Comparison of ENCODE assay signal across 8 mouse cellular contexts in the genomic region with DNA sequence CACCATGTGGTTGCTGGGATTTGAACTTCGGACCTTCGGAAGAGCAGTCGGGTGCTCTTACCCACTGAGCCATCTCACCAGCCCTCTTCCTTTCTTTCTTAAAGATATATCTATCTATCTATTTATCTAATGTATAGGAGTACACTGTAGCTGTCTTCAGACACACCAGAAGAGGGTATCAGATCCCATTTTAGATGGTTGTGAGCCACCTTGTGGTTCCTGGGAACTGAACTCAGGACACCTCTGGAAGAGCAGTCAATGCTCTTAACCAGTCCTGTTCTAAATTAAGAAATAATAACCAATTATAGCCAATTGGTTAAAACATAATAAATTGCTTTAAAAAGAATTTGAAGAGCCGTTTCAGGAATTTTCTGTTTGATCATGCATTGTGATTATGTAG. TPM values are rescaled to one million over a fixed set of nuclear protein-coding genes. Genes with fewer than 3 reads are reported as not detected.
A peak's percentile ranks its signal among the peaks of the same experiment; 100 is the strongest.
DNase-seq lines count a peak whose midpoint lies in the region; ATAC-seq and TF ChIP-seq lines count a peak whose summit lies in the region.

No protein-coding gene starts in this region.

- no peak overlapping the region for H3K27ac ChIP-seq in kidney, postnatal 0 days
- no peak overlapping the region for H3K27ac ChIP-seq in kidney, adult 2 months (ENCODE audit: insufficient read depth, low read depth, low read length)
- H3K27ac ChIP-seq in embryonic facial prominence, embryonic 13.5 days: no peak overlapping the region
- no peak overlapping the region for H3K27ac ChIP-seq in intestine, embryonic 15.5 days

- peak overlapping the region; percentile 70 for H3K4me2 ChIP-seq in kidney, postnatal 0 days (ENCODE audit: low read length)
- H3K4me2 ChIP-seq in embryonic facial prominence, embryonic 13.5 days: peak overlapping the region; percentile 66
- peak overlapping the region; percentile 61 for H3K4me2 ChIP-seq in intestine, embryonic 15.5 days (replicated peaks)
- peak overlapping the region; percentile 81 for H3K4me2 ChIP-seq in myocyte (ENCODE audit: low read depth)

- no peaks in the 10 kb centered on the region for H3K27me3 ChIP-seq in kidney, postnatal 0 days (ENCODE audit: insufficient read depth, low read length)
- no peaks in the 10 kb centered on the region for H3K27me3 ChIP-seq in kidney, adult 2 months (replicated peaks; ENCODE audit: control insufficient read depth, insufficient read depth, low read length)
- no peaks in the 10 kb centered on the region for H3K27me3 ChIP-seq in embryonic facial prominence, embryonic 13.5 days
- no peaks in the 10 kb centered on the region for H3K27me3 ChIP-seq in intestine, embryonic 15.5 days (replicated peaks)
- H3K27me3 ChIP-seq in myocyte (ENCODE audit: control insufficient read depth, insufficient read depth, insufficient read length): no peaks in the 10 kb centered on the region

- no peak for TF ChIP-seq POLR2A in kidney, adult 2 months (IDR thresholded peaks at IDR 0.05; ENCODE audit: low read depth, low read length)
- no peak for TF ChIP-seq POLR2A in myocyte (IDR thresholded peaks at IDR 0.05; ENCODE audit: insufficient read length, low read depth)

- H3K36me3 ChIP-seq in kidney, postnatal 0 days (ENCODE audit: insufficient read depth, low read length): no peaks in the 10 kb centered on the region
- no peaks in the 10 kb centered on the region for H3K36me3 ChIP-seq in kidney, adult 2 months (ENCODE audit: control insufficient read depth, insufficient read depth, low read length)
- peaks cover 3% of the 10 kb centered on the region; the same call in 1 of the 2 replicates for H3K36me3 ChIP-seq in embryonic facial prominence, embryonic 13.5 days
- H3K36me3 ChIP-seq in intestine, embryonic 15.5 days: no peaks in the 10 kb centered on the region
- H3K36me3 ChIP-seq in myocyte (ENCODE audit: control insufficient read depth, insufficient read depth): no peaks in the 10 kb centered on the region

- H3K4me1 ChIP-seq in kidney, postnatal 0 days (replicated peaks; ENCODE audit: insufficient read depth, low read length): peaks cover 12% of the 10 kb centered on the region
- H3K4me1 ChIP-seq in kidney, adult 2 months (ENCODE audit: control insufficient read depth, insufficient read depth, low read length): peaks cover 3% of the 10 kb centered on the region
- H3K4me1 ChIP-seq in embryonic facial prominence, embryonic 13.5 days: peaks cover 15% of the 10 kb centered on the region
- H3K4me1 ChIP-seq in intestine, embryonic 15.5 days (replicated peaks): peaks cover 4% of the 10 kb centered on the region; the same call in 1 of the 2 replicates

- H3K9me3 ChIP-seq in kidney, postnatal 0 days (replicated peaks; ENCODE audit: low read length): no peaks in the 10 kb centered on the region
- H3K9me3 ChIP-seq in embryonic facial prominence, embryonic 13.5 days: no peaks in the 10 kb centered on the region
- no peaks in the 10 kb centered on the region for H3K9me3 ChIP-seq in intestine, embryonic 15.5 days

- no peak for ATAC-seq in kidney, postnatal 0 days (replicated peaks; ENCODE audit: low FRiP score, low read depth)
- no peak for ATAC-seq in embryonic facial prominence, embryonic 13.5 days (ENCODE audit: insufficient number of reproducible peaks, insufficient read depth, low FRiP score, low TSS enrichment, low read depth)
- ATAC-seq in intestine, embryonic 15.5 days: no peak

- peak overlapping the region; percentile 89 for H3K4me3 ChIP-seq in kidney, postnatal 0 days (replicated peaks; ENCODE audit: low read depth, low read length)
- no peak overlapping the region for H3K4me3 ChIP-seq in kidney, adult 2 months (ENCODE audit: insufficient read depth, low read depth, low read length)
- peak overlapping the region; percentile 93 for H3K4me3 ChIP-seq in embryonic facial prominence, embryonic 13.5 days
- H3K4me3 ChIP-seq in intestine, embryonic 15.5 days (replicated peaks): peak overlapping the region; percentile 89; the same call in 1 of the 2 replicates
- peak overlapping the region; percentile 63 for H3K4me3 ChIP-seq in myocyte

- 46% methylated on average over 4 of the region's 4 CpGs for WGBS in kidney, postnatal 0 days
- 67% methylated on average over 4 of the region's 4 CpGs for WGBS in kidney, adult 2 months
- 50% methylated on average over 4 of the region's 4 CpGs for WGBS in embryonic facial prominence, embryonic 13.5 days
- 53% methylated on average over 4 of the region's 4 CpGs for WGBS in intestine, embryonic 15.5 days

- H3ac ChIP-seq in myocyte (ENCODE audit: control insufficient read depth, insufficient read length): peak overlapping the region; percentile 69

- no peak for TF ChIP-seq CTCF in kidney, postnatal 0 days (IDR thresholded peaks at IDR 0.05; ENCODE audit: low read depth)
- TF ChIP-seq CTCF in kidney, adult 2 months (conservative IDR thresholded peaks at IDR 0.05; ENCODE audit: insufficient read depth, insufficient read length, low read depth, low read length): no peak

- DNase-seq in kidney, postnatal 0 days (ENCODE audit: low spot score): no peak
- no peak for DNase-seq in kidney, adult 2 months
- DNase-seq in frontal cortex, adult 2 months (ENCODE audit: extremely low spot score in 1 of 2, low spot score in 1 of 2): no peak
- DNase-seq in thymus, postnatal 36 days: no peak
- DNase-seq in urinary bladder, postnatal 4 days (ENCODE audit: low spot score in 2 of 2): no peak

- peaks cover 41% of the 10 kb centered on the region for H3K79me2 ChIP-seq in myocyte (ENCODE audit: control insufficient read depth, insufficient read depth)

- H3K9ac ChIP-seq in kidney, postnatal 0 days (ENCODE audit: low read depth, low read length): no peak overlapping the region
- H3K9ac ChIP-seq in embryonic facial prominence, embryonic 13.5 days: no peak overlapping the region
- no peak overlapping the region for H3K9ac ChIP-seq in intestine, embryonic 15.5 days

TF ChIP-seq in myocyte, 11 proteins besides CTCF, POLR2A, EP300 and RAD21:
- no peak for TF ChIP-seq SRF (IDR thresholded peaks at IDR 0.05; ENCODE audit: control insufficient read depth, insufficient read length, low read depth)

RNA-seq across cellular contexts. Expression of gene Snrnp48, which starts 0.6 kb away (rescaled TPM):
- polyA plus RNA-seq in kidney, postnatal 0 days (2015; fragmentation: Nextera tagmentation; extraction: Ambion mirVana): 30.9 and 33.4 TPM in 2 replicates
- 18.8 and 21.1 TPM in 2 replicates for polyA plus RNA-seq in kidney, adult 2 months (2012; rRNA removed)
- 48.2 and 56.2 TPM in 2 replicates for polyA plus RNA-seq in embryonic facial prominence, embryonic 13.5 days (2015; fragmentation: Nextera tagmentation; extraction: Ambion mirVana)
- 35.2 and 36.4 TPM in 2 replicates for polyA plus RNA-seq in intestine, embryonic 15.5 days (2015; fragmentation: Nextera tagmentation; extraction: Ambion mirVana)
- 8.6 TPM for polyA plus RNA-seq in myocyte (2012; fragmentation: generic; extraction: Trizol)
- 27.8 and 29.1 TPM in 2 replicates for polyA plus RNA-seq in frontal cortex, adult 2 months (2012; rRNA removed)

RNA-seq across cellular contexts. Expression of gene Dsp, which starts 53.1 kb away (rescaled TPM):
- polyA plus RNA-seq in kidney, postnatal 0 days (2015; fragmentation: Nextera tagmentation; extraction: Ambion mirVana): 4.4 and 4.8 TPM in 2 replicates
- 4.5 and 5.1 TPM in 2 replicates for polyA plus RNA-seq in kidney, adult 2 months (2012; rRNA removed)
- polyA plus RNA-seq in embryonic facial prominence, embryonic 13.5 days (2015; fragmentation: Nextera tagmentation; extraction: Ambion mirVana): 20.1 and 21.5 TPM in 2 replicates
- polyA plus RNA-seq in intestine, embryonic 15.5 days (2015; fragmentation: Nextera tagmentation; extraction: Ambion mirVana): 8.6 and 9.1 TPM in 2 replicates
- not detected for polyA plus RNA-seq in myocyte (2012; fragmentation: generic; extraction: Trizol)
- 0.34 and 0.36 TPM in 2 replicates for polyA plus RNA-seq in frontal cortex, adult 2 months (2012; rRNA removed)
